Mouse (Mus musculus): ENCODE data around the gene Pabpc1l.
"Not testable (repeated sequence)": the region's sequence is repeated elsewhere in the genome, so short reads cannot be mapped to it uniquely, and the experiment has no call there.

The Pabpc1l gene

GRCm38 (mm10) chr2:164038407-164039028 is 13.3 kb downstream of the Pabpc1l start:
- DNase-seq: no peak

GRCm38 (mm10) chr2:164040949-164041348 is 15.7 kb downstream of the Pabpc1l start:
- DNase-seq: no peak

- DNase-seq: no peak
Observed at GRCm38 (mm10) chr2:164041523-164041922, 16.3 kb downstream of the Pabpc1l start.

GRCm38 (mm10) chr2:164047197-164047690 is 22.0 kb downstream of the Pabpc1l start:
- peak; percentile 58 to 69 for DNase-seq

- DNase-seq: peak; percentile 24 to 50
Observed at GRCm38 (mm10) chr2:164053767-164054166, 28.5 kb downstream of the Pabpc1l start.

- peak in 1 of 2 experiments; percentile 48 for DNase-seq
Observed at GRCm38 (mm10) chr2:164054671-164055070, 29.4 kb downstream of the Pabpc1l start.

- DNase-seq: no peak
Observed at GRCm38 (mm10) chr2:164059634-164060235, 34.5 kb downstream of the Pabpc1l start.

GRCm38 (mm10) chr2:164070142-164070764 is 45.0 kb downstream of the Pabpc1l start, which contains the start of gene Stk4:
Gene Stk4 (plus strand): TSS chr2:164070322.
- DNase-seq: peak; percentile 64 to 68

- DNase-seq: peak; percentile 90 to 92
Observed at GRCm38 (mm10) chr2:164070765-164071436, 45.7 kb downstream of the Pabpc1l start, which contains the start of gene Tomm34. Gene Tomm34 (minus strand): TSS chr2:164071169.

- not testable (repeated sequence) for DNase-seq
Observed at GRCm38 (mm10) chr2:164071437-164071820, 46.2 kb downstream of the Pabpc1l start.

GRCm38 (mm10) chr2:164072109-164072508 is 46.9 kb downstream of the Pabpc1l start:
- DNase-seq: no peak

- DNase-seq: no peak
Observed at GRCm38 (mm10) chr2:164073120-164073519, 47.9 kb downstream of the Pabpc1l start.

- peak; percentile 99 for DNase-seq
Observed at GRCm38 (mm10) chr2:164073918-164074578, 48.8 kb downstream of the Pabpc1l start.

GRCm38 (mm10) chr2:164075088-164075487 is 49.8 kb downstream of the Pabpc1l start:
- DNase-seq: peak; percentile 57 to 66

- DNase-seq: peak in 1 of 2 experiments; percentile 23
Observed at GRCm38 (mm10) chr2:164076874-164077425, 51.7 kb downstream of the Pabpc1l start.

GRCm38 (mm10) chr2:164077875-164078274 is 52.6 kb downstream of the Pabpc1l start:
- no peak for DNase-seq

- peak; percentile 71 to 86 for DNase-seq
Observed at GRCm38 (mm10) chr2:164079488-164079887, 54.2 kb downstream of the Pabpc1l start.

- peak; percentile 51 to 67 for DNase-seq
Observed at GRCm38 (mm10) chr2:164081577-164081976, 56.3 kb downstream of the Pabpc1l start.

- DNase-seq: peak in 1 of 2 experiments; percentile 22
Observed at GRCm38 (mm10) chr2:164082175-164082574, 56.9 kb downstream of the Pabpc1l start.

- peak; percentile 77 to 82 for DNase-seq
Observed at GRCm38 (mm10) chr2:164083609-164084341, 58.5 kb downstream of the Pabpc1l start.

- peak; percentile 80 to 88 for DNase-seq
Observed at GRCm38 (mm10) chr2:164084342-164084700, 59.1 kb downstream of the Pabpc1l start.
